ENCODE assay signal across 9 mouse cellular contexts in the genomic region with DNA sequence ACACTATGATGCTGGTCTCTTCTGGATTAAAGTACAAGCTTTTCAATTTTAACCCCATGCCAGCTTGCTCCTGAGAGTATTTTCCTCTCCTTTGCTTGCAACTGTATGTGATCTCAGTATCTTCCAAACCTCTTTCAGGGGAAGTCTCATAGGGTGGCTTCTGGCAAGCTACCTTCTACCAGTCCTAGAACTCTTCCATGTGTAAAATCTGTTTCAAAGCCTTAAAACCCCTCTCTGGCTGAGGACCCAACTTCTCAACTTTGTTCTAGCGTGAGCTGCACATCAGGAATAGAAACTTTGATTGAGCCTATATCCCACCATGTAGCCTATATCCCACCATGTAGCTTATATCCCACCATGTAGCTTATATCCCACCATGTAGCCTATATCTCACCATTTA. TPM values are rescaled to one million over a fixed set of nuclear protein-coding genes. Genes with fewer than 3 reads are reported as not detected.
DNase-seq lines count a peak whose midpoint lies in the region; ATAC-seq and TF ChIP-seq lines count a peak whose summit lies in the region.
"Had no signal": no experiment of that assay in that cellular context is flagged by ENCODE, and none has a peak within 500 bp of the region (broad histone marks: within the 10 kb centered on the region; RNA-seq: fewer than 3 reads in every experiment).

No protein-coding gene starts in this region.

- no peaks in the 10 kb centered on the region for H3K79me2 ChIP-seq in heart, adult 2 months (replicated peaks; ENCODE audit: control insufficient read depth, insufficient read depth, low read length)

- TF ChIP-seq POLR2A in heart, adult 2 months (IDR thresholded peaks at IDR 0.05; ENCODE audit: insufficient read depth, low read depth, low read length), result no peak

- H3K27ac ChIP-seq in heart, adult 2 months, result peak overlapping the region; percentile 24
- H3K27ac ChIP-seq in forebrain, embryonic 15.5 days (replicated peaks), result no peak overlapping the region
- H3K27ac ChIP-seq in liver, embryonic 16.5 days (ENCODE audit: low read length), result peak overlapping the region; percentile 96

- TF ChIP-seq CTCF in heart, adult 2 months (IDR thresholded peaks at IDR 0.05), result no peak

- DNase-seq in heart, adult 2 months, result no peak
- DNase-seq in heart, adult 8-10 months (ENCODE audit: low spot score), result no peak
- peak; percentile 42 for DNase-seq in 416B (ENCODE audit: low read depth)
- DNase-seq in spleen, adult 12 weeks (ENCODE audit: low spot score), result no peak
- no peak for DNase-seq in layer of hippocampus, adult 11-12 months (ENCODE audit: low spot score)
- DNase-seq in left cerebral cortex, adult 11 months (ENCODE audit: low spot score), result no peak
- DNase-seq: right cerebral cortex, postnatal 25 days had no signal

- WGBS in heart, adult 2 months, result 86% methylated on average over 1 of the region's 1 CpGs
- 81% methylated on average over 1 of the region's 1 CpGs for WGBS in forebrain, embryonic 15.5 days
- WGBS in liver, embryonic 16.5 days (ENCODE audit: insufficient replicate concordance), result 11% methylated on average over 1 of the region's 1 CpGs

- no peak for ATAC-seq in forebrain, embryonic 15.5 days (replicated peaks)
- ATAC-seq in liver, embryonic 16.5 days (ENCODE audit: low read depth), result no peak

- H3K4me3 ChIP-seq in heart, adult 2 months, result peak overlapping the region; percentile 30; the same call in 1 of the 2 replicates
- peak overlapping the region; percentile 49 for H3K4me3 ChIP-seq in forebrain, embryonic 15.5 days
- H3K4me3 ChIP-seq in liver, embryonic 16.5 days (ENCODE audit: low read depth, low read length), result peak overlapping the region; percentile 90

- H3K36me3 ChIP-seq in heart, adult 2 months (ENCODE audit: control insufficient read depth, insufficient read depth, low read length), result no peaks in the 10 kb centered on the region
- no peaks in the 10 kb centered on the region for H3K36me3 ChIP-seq in forebrain, embryonic 15.5 days
- H3K36me3 ChIP-seq in liver, embryonic 16.5 days (ENCODE audit: control insufficient read depth, insufficient read depth), result peaks cover 2% of the 10 kb centered on the region

- peak overlapping the region; percentile 90 for H3K4me2 ChIP-seq in forebrain, embryonic 15.5 days (replicated peaks)
- peak overlapping the region; percentile 75 for H3K4me2 ChIP-seq in liver, embryonic 16.5 days (ENCODE audit: low read depth, low read length)

- H3K4me1 ChIP-seq in heart, adult 2 months (ENCODE audit: control insufficient read depth, insufficient read depth, low read length), result no peaks in the 10 kb centered on the region
- H3K4me1 ChIP-seq in forebrain, embryonic 15.5 days, result peaks cover 13% of the 10 kb centered on the region; the same call in 1 of the 2 replicates
- H3K4me1 ChIP-seq in liver, embryonic 16.5 days (ENCODE audit: control insufficient read depth, low read depth, low read length), result peaks cover 36% of the 10 kb centered on the region

- no peaks in the 10 kb centered on the region for H3K9me3 ChIP-seq in forebrain, embryonic 15.5 days
- no peaks in the 10 kb centered on the region for H3K9me3 ChIP-seq in liver, embryonic 16.5 days (replicated peaks; ENCODE audit: control insufficient read depth, low read length)

- intact Hi-C loops in heart, adult 2 months (cut with DNase I), result no loop called here

- TF ChIP-seq EP300 in heart, adult 2 months (IDR thresholded peaks at IDR 0.05; ENCODE audit: insufficient read depth, low read depth, low read length), result no peak

- no peak overlapping the region for H3K9ac ChIP-seq in heart, adult 2 months (ENCODE audit: low read depth, low read length)
- H3K9ac ChIP-seq in forebrain, embryonic 15.5 days (replicated peaks), result no peak overlapping the region
- H3K9ac ChIP-seq in liver, embryonic 16.5 days (ENCODE audit: low read depth, low read length), result peak overlapping the region; percentile 97

- H3K27me3 ChIP-seq in heart, adult 2 months (ENCODE audit: control insufficient read depth, insufficient read depth, low read length), result peaks cover 3% of the 10 kb centered on the region; the same call in 1 of the 2 replicates
- H3K27me3 ChIP-seq in forebrain, embryonic 15.5 days, result no peaks in the 10 kb centered on the region
- no peaks in the 10 kb centered on the region for H3K27me3 ChIP-seq in liver, embryonic 16.5 days (ENCODE audit: control insufficient read depth, insufficient read depth, low read depth, low read length)

RNA-seq across cellular contexts. Expression of gene Itga4, which starts 1.1 kb away (rescaled TPM):
- 1 to 10 TPM; 1.7 to 2.7 TPM for total RNA-seq in heart, adult 2 months (2021)
- 1.6 and 1.8 TPM in 2 replicates for polyA plus RNA-seq in heart, adult 2 months (2012; rRNA removed)
- 1 to 10 TPM; 1.1 to 2.7 (median 1.3) TPM for total RNA-seq in heart, adult 8-10 months (2022)
- polyA plus RNA-seq in forebrain, embryonic 15.5 days (2015; fragmentation: Nextera tagmentation; extraction: Ambion mirVana), result 2.7 and 3.2 TPM in 2 replicates
- 29.3 and 30.7 TPM in 2 replicates for polyA plus RNA-seq in liver, embryonic 16.5 days (2015; fragmentation: Nextera tagmentation; extraction: Ambion mirVana)

Comparison
In these comparisons a context has a peak if more than half of its experiments do, and no peak if none do; other contexts are left out.
1. H3K4me3 ChIP-seq: peak in every context shown above with its lines; median percentile 90 in liver, embryonic 16.5 days; 49 in forebrain, embryonic 15.5 days; 30 in heart, adult 2 months.